Mouse (Mus musculus) embryonic fibroblast, embryonic 13.5 days (primary cell): Measurements from ENCODE around the gene Fkbp8.

ENCODE experiments used
- CTCF ChIP-seq: IDR thresholded peaks from 2 replicates; pipeline ENCODE4 v1.5.1; 2011; ENCODE audit warnings: mild to moderate bottlenecking, control low read depth, low read length, moderate library complexity, borderline replicate concordance; ENCODE audit not compliant: insufficient read depth
- POLR2A ChIP-seq: IDR thresholded peaks from 2 replicates; pipeline ENCODE4 v1.6.1; 2011; ENCODE audit warnings: low read depth, mild to moderate bottlenecking, control low read depth, low read length, moderate library complexity

GRCm38 (mm10) chr8:70529741-70530161 lies 2.2 kb downstream of the Fkbp8 start:
- TF ChIP-seq CTCF (no peak), POLR2A (no peak)
